Mouse (Mus musculus) Patski (cell line): ENCODE data around the gene Tnfrsf13c. TPM values are rescaled to one million over a fixed set of nuclear protein-coding genes. Genes with fewer than 3 reads are reported as not detected.
"Not testable (repeated sequence)": the region's sequence is repeated elsewhere in the genome, so short reads cannot be mapped to it uniquely, and the experiment has no call there.

Source experiments
- ATAC-seq: fragments of 100-300 bp; one replicate; pipeline ENCODE4 v1.8.0; 2021
- CTCF ChIA-PET: fragments of 350-600 bp; sonication (Branson Sonifier 250); formaldehyde crosslinking; loops from one replicate; lab custom pipeline; 2022; ENCODE audit warnings: inconsistent platforms; lab: Charles Lee
- POLR2A ChIA-PET: fragments of 350-600 bp; sonication (Branson Sonifier 250); formaldehyde crosslinking; loops from one replicate; lab custom pipeline; 2022; ENCODE audit warnings: antibody characterized with exemption, inconsistent platforms; lab: Charles Lee
- DNase-seq: peaks from one replicate; pipeline ENCODE4 v3.0.0-alpha.2; 2011; ENCODE audit warnings: low read depth, low spot score
- H3K27me3 ChIP-seq: fragments of 371-371 bp; one replicate; pipeline ENCODE4 v1.5.1; 2021
- CTCF ChIP-seq: fragments of 100-300 bp; IDR thresholded peaks from one replicate; pipeline ENCODE4 v1.5.1; 2021
- in situ Hi-C: fragments of 300-500 bp; cut with MboI; formaldehyde crosslinking; loops from 3 replicates; pipeline ENCODE4 v1.11.1; 2018; ENCODE audit warnings: low pct_unique_long_range_greater_than_20kb, mixed read lengths
- polyA plus RNA-seq: library from polyadenylated mRNA; unstranded; gene quantifications from one replicate; pipeline ENCODE4 v1.2.3, GENCODE M21; 2021

Gene Tnfrsf13c
- polyA plus RNA-seq, 1 experiment from 2014 or later, result 0.03 TPM

DNA sequence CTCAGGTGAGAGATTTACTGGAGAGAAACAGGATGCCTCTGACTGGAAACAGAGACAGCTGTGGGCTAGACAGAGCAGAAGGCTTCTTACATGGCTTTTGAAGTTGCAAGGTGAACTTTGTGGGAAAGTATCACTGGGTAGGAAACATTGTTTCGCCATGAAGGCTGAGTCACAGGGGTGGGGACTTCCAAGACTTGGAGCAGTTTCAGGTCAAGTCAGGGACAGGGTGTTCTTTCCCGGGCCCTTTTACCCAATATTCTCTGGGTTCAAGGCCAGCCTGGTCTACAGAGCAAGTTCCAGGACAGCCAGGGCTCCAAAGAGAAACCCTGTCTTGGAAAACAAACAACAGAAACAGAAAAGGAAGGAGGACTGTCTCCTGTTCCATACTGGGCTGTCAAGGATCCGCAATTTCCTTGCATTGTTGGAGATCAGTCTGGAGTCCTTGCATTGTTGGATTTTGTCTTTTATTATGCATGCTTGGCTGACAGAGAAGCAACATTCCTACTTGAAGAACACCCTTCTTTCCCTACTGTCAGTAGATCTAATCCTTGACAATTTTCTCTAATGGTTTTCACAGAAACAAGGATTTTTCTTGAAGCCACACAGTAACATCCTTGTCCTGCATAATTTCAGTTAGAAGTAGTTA, 23.1 kb upstream of the Tnfrsf13c start:
- in situ Hi-C loops, result no loop called here
- no peak for TF ChIP-seq CTCF
- CTCF ChIA-PET, result no interaction called here
- POLR2A ChIA-PET, result no interaction called here
- no peaks in the 10 kb centered on the region for H3K27me3 ChIP-seq
- ATAC-seq (no peak), DNase-seq (no peak)

GRCm38 (mm10) chr15:82244805-82245161, 20.6 kb upstream of the Tnfrsf13c start:
- DNase-seq, POLR2A ChIA-PET, ATAC-seq, in situ Hi-C loops, H3K27me3 ChIP-seq: not testable (repeated sequence)
- CTCF ChIA-PET, result interaction anchor here (1.4 kb wide), 1 partner anchor 80 kb away, joined by 3 read pairs; no protein-coding TSS in a partner anchor

- ATAC-seq, result peak; percentile 95
- no peak for TF ChIP-seq CTCF
- ChIA-PET POLR2A (no interaction called here), CTCF (interaction anchor here (0.7 to 1.4 kb wide), 2 partner anchors 13 to 80 kb away, joined by 3 read pairs; no protein-coding TSS in a partner anchor)
- peak; percentile 17 for DNase-seq
- in situ Hi-C loops, result no loop called here
- no peaks in the 10 kb centered on the region for H3K27me3 ChIP-seq
Measured at GRCm38 (mm10) chr15:82244115-82244804, 20.1 kb upstream of the Tnfrsf13c start, which contains the start of gene Cenpm. Cenpm (minus strand) TSS chr15:82244748.

- no peaks in the 10 kb centered on the region for H3K27me3 ChIP-seq
- TF ChIP-seq CTCF, result no peak
- POLR2A ChIA-PET, result interaction anchor here (0.5 kb wide), 1 partner anchor 1949 kb away, joined by 3 read pairs; no protein-coding TSS in a partner anchor
- CTCF ChIA-PET, result interaction anchor here (0.7 to 1.4 kb wide), 2 partner anchors 12 to 79 kb away, joined by 3 read pairs; no protein-coding TSS in a partner anchor
- in situ Hi-C loops, result no loop called here
- peak; percentile 15 for ATAC-seq
- DNase-seq, result no peak
Measured at GRCm38 (mm10) chr15:82243742-82244114, 19.6 kb upstream of the Tnfrsf13c start.

DNA sequence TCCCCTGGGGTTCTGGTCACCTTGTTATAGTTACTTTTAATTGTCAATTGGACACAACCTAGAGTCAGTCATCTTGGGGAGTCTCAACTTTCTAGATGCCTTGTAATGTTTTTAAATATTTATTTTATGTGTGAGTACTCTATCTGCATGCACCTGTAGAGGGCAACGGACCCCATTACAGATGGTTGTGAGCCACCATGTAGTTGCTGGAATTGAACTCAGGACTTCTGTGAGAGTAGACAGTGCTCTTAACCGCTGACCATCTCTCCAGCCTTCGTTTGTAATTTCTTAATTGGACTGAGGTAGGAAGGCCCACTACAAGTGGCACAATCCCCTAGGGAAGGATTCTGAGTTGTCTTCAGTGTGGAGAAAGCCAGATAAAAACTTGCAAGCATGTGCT, 19.1 kb upstream of the Tnfrsf13c start:
- no peak for TF ChIP-seq CTCF
- no peaks in the 10 kb centered on the region for H3K27me3 ChIP-seq
- DNase-seq, result no peak
- ChIA-PET POLR2A (interaction anchor here (0.5 kb wide), 1 partner anchor 1950 kb away, joined by 3 read pairs; no protein-coding TSS in a partner anchor), CTCF (interaction anchor here (1.4 kb wide), 1 partner anchor 79 kb away, joined by 3 read pairs; no protein-coding TSS in a partner anchor)
- no peak for ATAC-seq
- in situ Hi-C loops, result no loop called here

GRCm38 (mm10) chr15:82236565-82236964, 12.4 kb upstream of the Tnfrsf13c start:
- peak; percentile 20 for DNase-seq
- ATAC-seq, result peak; percentile 48
- ChIA-PET POLR2A (interaction anchor here (0.9 kb wide), 1 partner anchor 112 kb away, joined by 5 read pairs; no protein-coding TSS in a partner anchor), CTCF (interaction anchor here (0.7 to 3.1 kb wide), 13 partner anchors 12 to 192 kb away, joined by 3 to 16 read pairs (median 3); partner anchors contain the start of gene Srebf2)
- no peak for TF ChIP-seq CTCF
- in situ Hi-C loops, result loop anchor here (5.0 kb wide), 2 partner anchors 94 to 169 kb away; partner anchors contain the start of gene Mei1
- no peaks in the 10 kb centered on the region for H3K27me3 ChIP-seq

DNA sequence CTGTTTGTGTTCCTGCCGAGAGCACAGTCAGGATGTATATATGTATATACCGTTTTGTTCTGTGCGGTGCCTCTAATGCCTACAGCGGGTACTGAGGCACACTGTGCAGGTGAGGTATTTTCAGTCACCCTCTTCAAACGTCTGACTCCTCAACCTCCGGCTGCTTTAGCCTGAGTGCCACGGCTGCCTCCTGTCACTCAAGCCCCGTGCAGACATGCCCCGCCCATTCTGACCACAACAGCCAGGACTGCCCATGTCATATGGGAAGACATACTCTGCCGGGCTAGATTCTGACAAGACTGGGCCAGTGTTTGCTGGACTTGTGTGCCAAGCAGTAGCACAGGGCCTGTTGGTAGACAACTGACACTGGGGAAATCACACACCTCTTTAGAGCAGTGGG, 11.5 kb upstream of the Tnfrsf13c start:
- in situ Hi-C loops, result loop anchor here (5.0 kb wide), 2 partner anchors 93 to 168 kb away; partner anchors contain the start of gene Mei1
- DNase-seq (no peak), ATAC-seq (no peak)
- ChIA-PET POLR2A (no interaction called here), CTCF (no interaction called here)
- TF ChIP-seq CTCF, result no peak
- H3K27me3 ChIP-seq, result no peaks in the 10 kb centered on the region

GRCm38 (mm10) chr15:82232651-82233050, 8.5 kb upstream of the Tnfrsf13c start:
- DNase-seq (no peak), ATAC-seq (no peak)
- H3K27me3 ChIP-seq, result no peaks in the 10 kb centered on the region
- in situ Hi-C loops, result no loop called here
- ChIA-PET CTCF (interaction anchor here (0.9 kb wide), 1 partner anchor 89 kb away, joined by 3 read pairs; no protein-coding TSS in a partner anchor), POLR2A (no interaction called here)
- TF ChIP-seq CTCF, result no peak

- in situ Hi-C loops, result no loop called here
- ChIA-PET POLR2A (no interaction called here), CTCF (interaction anchor here (1.1 kb wide), 1 partner anchor 12 kb away, joined by 3 read pairs; no protein-coding TSS in a partner anchor)
- TF ChIP-seq CTCF, result no peak
- no peaks in the 10 kb centered on the region for H3K27me3 ChIP-seq
- DNase-seq (no peak), ATAC-seq (no peak)
Measured at GRCm38 (mm10) chr15:82231591-82232378, 7.6 kb upstream of the Tnfrsf13c start.

GRCm38 (mm10) chr15:82231100-82231499, 6.9 kb upstream of the Tnfrsf13c start:
- in situ Hi-C loops, result no loop called here
- POLR2A ChIA-PET, result no interaction called here
- no peak for DNase-seq
- no peak for ATAC-seq
- no peaks in the 10 kb centered on the region for H3K27me3 ChIP-seq
- TF ChIP-seq CTCF, result no peak
- CTCF ChIA-PET, result interaction anchor here (1.1 kb wide), 1 partner anchor 13 kb away, joined by 3 read pairs; no protein-coding TSS in a partner anchor
